Mouse (Mus musculus): ENCODE measurements at regions not wholly inside any gene's neighbourhood (a gene's known extent, or its start where the extent isn't known, plus 50 kb on each side); places are given as distances from the start of the nearest gene placed in this dataset.

DNA sequence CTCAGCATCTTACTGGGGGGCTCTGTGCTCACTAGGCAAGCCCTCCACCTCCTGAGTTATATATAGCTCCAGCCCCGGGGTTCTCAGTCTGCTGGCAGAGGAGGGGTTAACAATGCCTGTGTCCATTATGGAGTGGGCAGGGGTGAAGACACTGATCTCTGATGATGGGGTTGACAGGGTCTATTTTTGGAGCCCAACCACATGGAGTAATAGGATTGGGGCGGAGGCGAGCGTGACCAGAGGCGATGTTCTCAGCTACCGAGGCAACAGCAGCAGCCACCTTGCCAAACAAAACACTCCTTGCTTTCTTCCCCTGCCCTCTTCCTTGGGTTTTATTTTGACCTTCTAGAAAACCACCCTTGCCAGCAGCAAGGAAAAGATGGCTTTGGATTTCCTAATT is 141.1 kb upstream of the Gli2 start:
- DNase-seq (ENCODE audit: low read depth, low spot score): no peak

DNA sequence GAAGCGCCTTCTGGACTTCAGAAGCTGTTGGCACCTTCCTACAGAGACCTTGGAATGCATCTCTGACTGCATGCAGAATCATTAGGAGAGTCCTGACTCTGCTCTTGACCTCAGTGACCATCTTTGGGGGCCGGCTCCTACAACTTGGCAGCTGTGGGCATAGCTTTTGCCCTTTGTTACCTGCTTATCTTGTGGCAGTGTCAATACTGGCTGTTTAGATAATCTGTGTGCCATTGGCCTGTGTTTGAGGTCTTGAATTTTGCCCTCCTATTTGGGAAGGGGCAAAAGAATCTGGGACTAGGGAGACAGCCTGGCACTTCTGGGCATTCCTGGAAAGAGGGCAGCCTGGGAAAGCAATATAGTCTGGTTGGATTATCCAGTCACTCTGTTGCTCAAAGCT is 137.8 kb upstream of the Gli2 start:
- no peak for DNase-seq (ENCODE audit: low read depth, low spot score)

DNA sequence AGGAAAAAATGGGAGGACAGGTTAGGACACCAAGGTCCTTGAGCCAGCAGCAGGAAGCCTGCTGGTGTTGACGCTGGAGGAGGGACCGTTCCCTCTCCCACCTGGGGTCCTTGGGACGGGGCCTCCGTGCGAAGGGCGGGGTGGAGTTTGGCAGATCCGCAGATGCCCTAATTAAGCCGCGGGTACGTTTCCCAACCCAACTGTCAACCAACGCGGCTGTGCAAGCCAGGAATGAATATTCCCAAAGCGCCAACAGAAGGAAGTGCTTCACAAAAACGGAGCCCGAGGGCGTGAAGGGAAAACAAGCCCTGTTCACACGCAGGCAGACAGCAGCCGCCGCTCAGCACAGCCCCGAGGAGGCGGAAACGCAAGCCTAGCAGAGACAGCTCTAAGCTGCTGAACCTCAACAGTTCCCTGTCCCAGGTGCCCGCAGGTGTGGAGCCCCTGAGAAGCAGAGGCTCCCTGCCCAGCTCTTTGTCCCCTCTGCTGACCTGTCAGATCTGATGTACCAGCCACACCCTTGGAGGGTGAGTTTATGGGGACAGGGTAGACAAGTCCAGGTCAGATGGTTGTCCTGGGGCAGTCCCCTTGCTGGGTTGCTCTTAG is 136.1 kb upstream of the Gli2 start:
- no peak for DNase-seq (ENCODE audit: low read depth, low spot score)

DNA sequence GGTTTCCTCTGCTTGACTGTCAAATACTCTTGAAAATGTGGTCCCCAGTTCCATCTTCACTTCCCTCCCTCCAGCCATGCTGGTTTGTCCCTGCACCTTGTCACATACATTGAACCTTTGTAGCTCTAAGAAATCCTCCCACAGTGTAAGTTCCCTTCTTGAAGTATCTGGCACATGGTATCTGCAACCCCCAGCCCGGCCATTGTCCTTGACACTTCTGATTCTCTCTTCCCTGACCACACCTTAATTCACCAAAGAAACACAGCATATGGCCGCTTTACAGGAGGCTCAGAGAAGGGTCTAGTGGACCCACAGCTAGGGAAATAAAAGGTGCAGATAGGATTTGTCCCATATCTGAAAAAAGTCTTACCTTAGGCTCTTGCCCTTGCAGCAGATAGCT is 133.9 kb upstream of the Gli2 start:
- no peak for DNase-seq (ENCODE audit: low read depth, low spot score)

DNA sequence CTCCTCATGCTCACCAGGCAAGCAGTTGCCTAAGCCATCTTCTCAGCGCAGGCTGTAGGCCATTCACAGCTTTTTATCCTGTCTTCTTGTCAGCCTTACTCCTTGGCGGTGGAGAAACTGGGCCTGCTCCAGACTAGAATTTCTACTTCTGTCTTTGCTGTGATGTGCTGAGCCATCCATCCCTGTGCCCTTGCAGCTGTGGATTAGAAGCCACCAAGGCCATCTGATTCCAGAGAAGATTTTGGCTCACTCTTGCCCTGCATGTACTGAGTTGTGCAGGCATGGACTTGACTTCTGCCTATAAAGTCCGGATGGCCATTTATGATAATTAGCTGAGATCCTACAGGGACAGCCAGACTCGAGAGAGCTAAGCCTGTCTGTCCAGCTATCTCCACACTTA is 133.4 kb upstream of the Gli2 start:
- DNase-seq (ENCODE audit: low read depth, low spot score): no peak

DNA sequence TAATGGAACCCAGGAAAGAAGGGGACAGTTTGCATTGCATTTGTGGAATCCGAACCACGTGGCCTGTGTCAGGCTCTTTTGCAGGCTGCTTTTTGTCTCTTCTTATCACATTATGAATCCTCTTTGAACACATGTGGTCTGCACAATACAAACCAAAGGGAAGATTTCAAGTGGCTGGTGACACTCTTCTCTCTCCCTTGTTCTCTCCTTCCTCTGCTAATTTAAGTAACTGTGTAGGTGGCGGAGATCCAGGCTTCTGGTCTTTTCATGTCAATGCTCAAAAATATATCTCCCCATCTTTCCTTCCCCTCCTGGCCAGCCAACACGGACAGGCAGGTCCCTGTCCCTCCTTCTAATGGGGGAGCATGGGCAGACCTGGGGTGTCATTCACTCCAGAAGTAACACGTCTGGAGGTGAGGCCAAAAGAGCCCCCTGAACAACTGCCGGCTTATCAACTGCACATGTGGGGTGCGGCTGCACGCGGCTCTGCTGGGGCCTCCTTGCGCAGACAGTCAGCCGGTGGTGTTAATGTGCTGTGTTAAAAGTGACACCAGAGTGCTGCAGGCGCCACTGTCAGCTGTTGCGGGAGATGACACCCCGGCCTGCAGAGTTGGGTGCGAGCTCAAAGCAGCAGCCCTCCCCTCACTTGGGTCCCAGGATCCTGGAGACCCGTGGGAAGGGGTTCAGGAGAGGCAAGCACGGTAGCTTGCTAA is 130.3 kb upstream of the Gli2 start:
- DNase-seq (ENCODE audit: low read depth, low spot score): no peak

DNA sequence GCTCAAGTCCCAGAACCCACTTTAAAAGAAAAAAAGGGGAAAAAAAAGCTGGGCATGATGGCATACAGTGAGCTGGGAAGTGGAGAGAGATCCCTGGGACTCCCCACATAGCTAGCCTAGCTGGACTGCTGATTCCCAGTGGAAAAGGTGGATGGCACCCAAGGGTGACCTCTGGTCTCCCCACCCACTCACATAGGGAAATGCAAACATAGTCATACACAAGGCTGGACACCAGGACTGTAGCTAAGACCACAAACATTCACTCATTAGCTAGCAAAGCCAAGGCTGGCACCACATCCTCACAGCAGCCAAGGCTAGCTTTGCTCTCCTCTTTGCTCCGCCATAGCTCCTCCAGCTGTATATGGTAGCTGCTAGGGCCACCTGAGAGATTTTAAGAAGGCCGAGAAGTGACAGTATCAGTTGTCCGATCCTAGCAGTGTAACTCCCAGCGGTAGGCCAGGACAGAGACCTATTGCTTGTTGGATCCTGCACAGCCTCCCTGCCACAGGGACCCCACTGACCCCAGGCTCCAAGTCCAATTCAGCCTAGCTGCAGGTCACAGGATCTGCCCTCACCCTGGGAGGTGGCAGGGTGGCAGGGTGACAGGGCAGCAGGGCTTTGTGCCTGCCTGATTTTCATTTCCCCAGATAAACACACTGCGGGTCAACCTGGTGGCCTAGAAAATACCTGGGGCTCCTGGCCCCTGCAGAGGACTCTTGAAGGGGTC is 119.8 kb upstream of the Gli2 start:
- no peak for DNase-seq (ENCODE audit: low read depth, low spot score)

DNA sequence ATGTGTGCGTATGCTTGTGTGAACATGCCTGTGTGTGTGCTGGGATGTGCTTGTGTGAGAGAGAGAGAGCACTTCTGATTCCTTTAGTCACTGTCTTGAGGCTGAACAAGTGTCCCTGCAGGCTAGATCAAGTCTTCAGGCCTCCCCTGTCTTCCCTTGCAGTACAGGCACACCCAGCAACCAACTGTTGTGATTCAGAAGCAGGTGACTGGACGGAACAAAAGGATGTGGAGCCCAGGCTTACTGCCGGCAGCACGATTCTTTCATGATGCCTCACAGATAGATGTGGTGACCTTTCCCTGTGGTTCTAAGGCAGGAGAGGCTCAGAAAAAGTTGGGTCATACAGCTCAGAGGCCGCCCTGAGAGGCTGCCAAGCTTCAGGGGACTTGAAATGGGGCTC is 114.0 kb upstream of the Gli2 start:
- DNase-seq (ENCODE audit: low read depth, low spot score): no peak

DNA sequence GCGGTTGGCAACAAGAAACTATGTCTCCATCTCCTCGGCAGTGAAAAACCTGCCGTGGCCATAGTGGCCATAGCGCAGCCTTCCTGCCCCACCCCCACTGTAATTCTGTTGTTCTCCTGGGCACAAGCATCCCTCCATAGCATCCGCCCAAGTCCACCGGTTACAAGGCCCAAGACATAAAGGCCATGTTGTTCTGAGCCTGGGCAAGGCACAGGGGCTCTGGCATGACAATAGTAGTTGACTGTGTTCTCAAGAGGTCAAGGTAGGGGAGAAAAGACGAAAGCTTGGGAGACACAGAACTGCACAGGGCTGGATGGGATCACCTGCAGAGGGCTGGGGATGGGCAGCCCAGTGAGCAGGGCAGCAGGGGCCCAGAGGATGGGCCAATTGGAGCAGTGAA is 112.9 kb upstream of the Gli2 start:
- DNase-seq (ENCODE audit: low read depth, low spot score): no peak

DNA sequence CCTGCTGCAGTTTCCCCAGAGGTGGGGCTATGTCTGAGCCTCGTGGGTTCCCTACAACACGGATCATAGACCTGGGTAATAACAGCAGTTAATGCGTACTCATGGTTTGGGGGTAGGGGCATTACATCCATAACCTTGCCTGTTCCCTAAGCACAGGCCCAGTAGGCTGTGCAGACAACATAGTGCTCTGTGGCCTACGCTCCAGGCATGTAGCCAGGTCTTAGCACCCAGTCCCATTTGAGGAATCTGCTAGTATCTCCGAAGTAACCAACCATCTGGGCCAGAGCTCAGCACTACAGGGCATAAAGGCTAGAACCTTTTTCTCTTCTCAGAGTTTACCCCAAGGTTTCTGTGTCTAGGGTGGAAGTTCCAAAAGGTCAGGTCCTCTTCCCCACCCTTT is 111.4 kb upstream of the Gli2 start:
- DNase-seq (ENCODE audit: low read depth, low spot score): no peak

DNA sequence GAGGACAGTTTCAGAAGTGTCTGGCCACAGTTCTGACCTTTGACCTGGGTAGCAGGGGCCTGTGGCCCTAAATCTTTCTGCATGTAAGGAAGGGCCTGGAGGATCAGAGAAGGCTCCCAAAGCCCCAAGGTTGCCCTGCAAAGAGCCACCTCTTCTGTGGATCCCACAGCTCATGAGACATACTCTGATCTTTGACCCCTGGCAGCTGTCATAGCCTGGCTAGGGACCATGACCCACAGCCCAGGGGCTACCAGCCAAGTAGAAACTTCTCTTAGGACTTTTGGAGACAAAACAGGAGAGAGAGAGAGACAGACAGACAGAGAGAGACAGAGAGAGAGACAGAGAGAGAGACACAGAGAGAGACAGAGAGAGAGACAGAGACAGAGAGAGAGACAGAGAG is 110.4 kb upstream of the Gli2 start:
- DNase-seq (ENCODE audit: low read depth, low spot score): no peak

DNA sequence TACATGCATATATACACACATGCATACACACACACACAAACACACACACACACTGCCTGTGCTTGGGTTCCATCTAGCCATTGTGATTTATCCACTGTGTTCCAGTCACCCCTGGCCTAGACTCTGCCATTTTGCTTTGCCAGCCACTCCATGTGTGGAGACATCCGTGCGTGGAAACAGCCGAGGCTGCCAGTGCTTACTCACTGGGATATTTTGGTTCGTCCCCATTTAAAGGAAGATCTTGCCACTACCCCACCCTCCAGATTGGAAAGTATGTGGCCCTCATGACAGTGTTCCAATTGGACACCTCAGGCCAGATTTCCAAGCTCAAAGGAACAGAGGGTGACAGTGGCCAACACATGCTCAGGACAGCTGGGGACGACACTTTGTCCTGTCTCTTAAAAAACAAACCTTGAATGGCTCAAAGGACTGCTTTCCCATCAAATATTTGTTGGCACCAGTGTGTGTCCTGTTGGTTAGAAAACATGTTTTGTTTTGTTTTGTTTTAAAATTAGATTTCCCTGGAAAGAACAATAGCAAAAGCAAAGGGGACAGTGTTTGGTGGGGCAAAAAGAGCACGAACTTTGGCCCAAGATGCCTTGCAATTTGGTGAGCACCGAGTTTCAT is 109.8 kb upstream of the Gli2 start:
- no peak for DNase-seq (ENCODE audit: low read depth, low spot score)

DNA sequence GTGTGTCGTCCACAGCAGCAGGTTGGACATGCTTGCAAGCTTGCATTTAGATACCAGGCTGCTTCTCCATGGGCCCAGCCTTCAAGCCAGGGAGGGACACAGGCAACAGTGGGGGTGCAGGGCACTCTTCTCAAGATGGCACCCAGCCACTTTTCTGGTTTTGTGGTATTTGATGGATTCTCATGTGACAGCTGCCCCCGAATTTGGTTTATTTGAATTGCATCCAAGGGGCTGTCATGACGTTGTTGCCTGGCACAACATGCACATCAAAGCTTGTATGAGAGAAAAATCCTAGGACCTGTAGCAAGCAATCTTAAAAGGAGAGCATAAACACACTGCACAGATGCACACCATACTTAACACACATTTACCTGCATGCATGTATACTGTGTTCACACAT is 108.3 kb upstream of the Gli2 start:
- DNase-seq (ENCODE audit: low read depth, low spot score): no peak

DNA sequence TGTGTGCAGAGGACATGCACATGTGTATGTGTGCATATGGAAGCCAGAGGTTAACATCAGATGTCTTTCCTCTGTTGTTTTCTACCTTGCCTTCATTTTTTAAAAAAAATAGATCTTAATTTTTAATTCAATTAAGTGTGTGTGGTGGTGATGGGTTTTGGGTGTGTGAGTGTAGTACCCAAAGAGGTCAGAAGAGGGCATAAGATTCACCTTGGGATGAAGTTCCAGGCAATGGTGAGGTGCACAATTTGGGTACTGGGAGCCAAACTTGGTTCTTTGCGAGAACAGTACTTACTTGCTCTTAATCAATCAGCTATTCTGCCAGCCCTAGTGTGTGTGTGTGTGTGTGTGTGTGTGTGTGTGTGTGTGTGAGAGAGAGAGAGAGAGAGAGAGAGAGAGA is 106.9 kb upstream of the Gli2 start:
- DNase-seq (ENCODE audit: low read depth, low spot score): no peak

DNA sequence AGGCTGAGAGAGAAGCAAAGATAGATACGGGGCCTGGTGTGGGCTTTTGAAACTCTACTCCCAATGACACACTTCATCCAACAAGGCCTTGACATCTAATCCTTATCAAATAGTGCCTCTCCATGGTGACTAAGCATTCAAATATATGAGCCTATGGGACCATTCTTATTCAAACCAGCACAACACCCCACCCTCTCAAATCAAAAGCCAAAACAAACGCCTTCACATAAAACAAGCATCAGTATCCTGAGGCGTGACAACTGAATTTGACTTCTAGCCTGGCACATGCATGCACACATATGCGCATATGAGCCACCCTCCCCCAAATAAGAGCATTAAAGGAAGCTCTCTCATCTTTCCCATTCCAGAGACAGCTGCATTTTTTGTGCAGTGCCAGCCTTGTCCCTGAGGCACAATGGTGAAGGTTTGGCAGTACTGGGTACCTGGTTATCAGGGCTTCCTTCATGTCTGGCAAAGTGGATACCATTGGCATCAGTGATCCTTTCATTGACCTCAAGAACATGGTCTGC is 103.8 kb upstream of the Gli2 start:
- no peak for DNase-seq (ENCODE audit: low read depth, low spot score)

DNA sequence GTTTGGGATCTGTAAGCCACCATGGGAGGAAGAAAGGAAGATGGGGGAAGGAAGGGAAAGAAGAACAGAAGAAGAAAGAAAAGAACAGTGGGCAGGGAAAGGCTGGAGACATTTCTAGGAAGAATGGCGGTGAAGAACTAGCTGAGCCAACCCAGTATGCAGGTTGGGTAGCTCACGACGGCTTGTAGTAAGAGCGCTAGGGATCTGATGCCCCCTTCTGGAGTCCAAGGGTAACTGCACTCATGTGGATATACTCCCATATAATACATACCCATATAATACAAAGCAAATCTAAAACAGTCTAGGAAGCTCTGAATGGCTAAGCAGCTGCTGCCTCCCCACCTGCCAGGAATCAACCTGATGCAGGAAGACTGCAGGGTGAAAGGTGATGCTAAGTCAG is 100.2 kb upstream of the Gli2 start:
- no peak for DNase-seq (ENCODE audit: low read depth, low spot score)

DNA sequence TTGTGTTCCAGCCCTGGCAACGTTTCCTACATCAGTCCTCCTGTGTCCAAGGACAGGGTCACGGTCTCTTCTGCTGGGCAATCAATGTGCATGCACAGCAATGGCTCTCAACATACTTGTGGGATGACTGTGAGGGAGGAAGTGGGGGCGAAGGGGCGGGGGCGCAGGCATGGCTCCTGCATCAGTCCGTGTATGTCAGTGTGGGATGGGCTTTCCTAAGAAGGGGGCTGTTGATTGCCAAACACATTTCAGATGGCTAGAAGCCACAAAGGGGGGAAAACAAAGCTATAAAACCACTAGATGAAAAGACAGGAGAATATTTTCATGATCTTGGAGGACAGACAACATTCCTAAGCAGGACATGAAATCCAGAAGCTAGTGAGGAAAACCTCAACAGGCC is 99.4 kb upstream of the Gli2 start:
- no peak for DNase-seq (ENCODE audit: low read depth, low spot score)

DNA sequence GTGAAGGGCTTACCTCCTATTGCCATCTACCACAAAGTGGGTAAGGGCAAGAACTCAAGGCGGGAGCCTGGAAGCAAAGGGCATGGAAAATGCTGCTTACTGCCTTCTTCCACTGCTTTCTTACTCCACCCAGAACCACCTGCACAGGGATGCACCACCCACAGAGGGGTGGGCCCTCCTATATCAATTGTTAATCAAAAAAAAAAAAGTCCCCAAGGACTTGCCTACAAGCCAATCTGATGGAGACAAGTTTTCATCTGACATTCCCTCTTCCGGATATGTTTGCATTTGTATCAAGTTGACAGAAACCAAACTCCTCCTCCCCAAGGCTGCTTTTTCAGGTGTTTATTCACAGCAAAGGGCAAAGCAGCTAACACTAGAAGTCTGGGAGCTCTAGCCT is 94.1 kb upstream of the Gli2 start:
- no peak for DNase-seq (ENCODE audit: low read depth, low spot score)

DNA sequence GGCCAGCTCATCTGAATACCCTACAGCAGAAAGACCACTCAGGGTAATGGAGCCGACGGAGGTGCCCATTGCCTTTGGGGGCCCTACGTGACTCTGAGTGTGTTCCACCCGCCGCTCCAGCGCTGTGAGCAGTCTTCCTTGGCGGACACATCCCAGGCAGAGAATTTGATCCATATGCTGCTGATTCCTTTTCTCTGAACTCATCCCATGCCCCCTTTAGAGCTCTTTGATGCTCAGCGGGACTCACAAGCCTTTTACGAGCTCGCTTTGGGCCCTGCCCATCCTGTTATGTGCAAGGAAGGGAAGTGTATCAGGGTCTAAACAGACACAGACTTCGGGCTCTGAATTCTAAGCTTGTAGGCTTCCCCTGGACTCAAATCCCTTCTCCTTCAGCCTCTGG is 90.4 kb upstream of the Gli2 start:
- no peak for DNase-seq (ENCODE audit: low read depth, low spot score)

DNA sequence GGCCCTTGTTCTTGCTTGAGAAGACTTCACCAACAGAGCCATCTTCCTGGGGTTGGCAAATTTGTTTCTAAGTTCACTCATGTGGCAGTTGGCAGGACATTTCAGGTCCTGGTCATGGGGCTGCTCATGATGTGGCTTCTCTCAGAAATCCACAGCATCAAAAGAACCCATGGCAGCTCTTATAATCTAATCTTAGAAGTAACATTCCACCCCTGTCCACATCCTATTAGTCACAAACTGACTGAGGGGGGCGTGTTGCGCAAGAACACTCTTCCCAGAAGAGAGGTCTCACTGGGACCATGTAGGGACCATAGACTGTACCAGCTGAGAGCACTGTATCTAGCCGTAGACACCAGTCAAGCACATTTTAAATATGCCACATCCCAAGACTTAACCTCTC is 75.6 kb upstream of the Gli2 start:
- no peak for DNase-seq (ENCODE audit: low read depth, low spot score)

DNA sequence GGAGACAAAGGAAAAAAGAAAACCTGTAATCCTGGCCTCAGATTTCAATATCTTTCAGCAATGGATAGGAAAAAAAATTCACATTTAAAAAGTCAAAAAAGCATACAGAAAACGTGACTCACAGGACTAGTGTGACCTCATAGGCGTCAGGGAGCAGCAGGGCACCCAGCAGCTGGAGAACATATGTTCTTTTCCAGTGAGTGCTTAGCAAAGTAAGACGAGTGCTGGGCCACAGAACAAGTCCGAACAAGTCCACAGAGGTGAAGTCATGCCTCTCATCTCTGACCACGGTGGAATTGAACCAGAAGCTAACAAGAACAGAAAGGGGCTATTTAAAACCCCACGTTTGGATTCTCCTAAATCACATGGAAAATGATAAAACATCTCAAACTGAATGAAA is 72.1 kb upstream of the Gli2 start:
- no peak for DNase-seq (ENCODE audit: low read depth, low spot score)

DNA sequence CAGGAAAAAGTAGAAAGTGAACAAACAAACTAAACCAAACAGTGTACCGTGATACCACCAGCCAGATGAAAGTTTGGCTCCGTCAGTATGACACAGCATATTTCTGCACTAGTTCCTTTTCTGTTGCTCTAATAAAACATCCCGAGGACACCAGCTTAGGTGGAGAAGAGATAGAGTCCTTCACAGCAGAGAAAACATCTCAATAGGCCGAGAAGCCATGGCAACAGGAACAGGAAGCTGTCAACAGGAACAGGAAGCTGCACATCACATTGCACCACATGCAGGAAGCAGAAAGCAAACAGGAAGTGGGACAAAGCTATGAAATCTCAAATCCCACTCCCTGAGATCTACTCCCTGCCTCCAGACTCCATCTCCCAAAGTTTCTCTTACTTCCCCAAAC is 71.4 kb upstream of the Gli2 start:
- DNase-seq (ENCODE audit: low read depth, low spot score): no peak

DNA sequence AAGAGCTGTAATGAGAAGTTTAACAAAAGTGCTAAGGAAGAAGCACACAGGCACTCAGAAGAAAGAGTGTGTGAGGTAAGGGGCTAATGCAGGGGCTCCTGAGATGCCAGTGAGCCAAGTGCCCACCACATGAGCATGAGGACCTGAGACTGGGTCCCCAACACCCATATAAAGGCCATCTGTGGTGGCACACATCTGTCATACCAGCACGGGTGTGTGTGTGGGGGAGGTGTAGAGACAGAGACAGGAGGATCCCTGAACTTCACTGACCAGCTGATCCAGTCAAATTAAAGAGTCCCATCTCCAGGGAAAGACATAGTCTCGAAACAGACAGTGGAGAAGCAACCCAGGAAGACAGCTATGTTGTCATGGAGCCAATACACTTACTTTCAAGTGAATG is 70.6 kb upstream of the Gli2 start:
- DNase-seq (ENCODE audit: low read depth, low spot score): no peak
